Mouse (Mus musculus): Measurements from ENCODE around the gene Epn2. TPM values are rescaled to one million over a fixed set of nuclear protein-coding genes. Genes with fewer than 3 reads are reported as not detected.

Gene Epn2
- total and polyA plus RNA-seq, 3 experiments, result 7.2 to 13.8 (median 10.1) TPM

GRCm38 (mm10) chr11:61590516-61591213 is 11.2 kb upstream of the Epn2 start:
- Histone ChIP-seq H3K9ac (ENCODE audit: insufficient read depth, low read depth) (no peak overlapping the region), H3K36me3 (replicated peaks in 1 of 2; ENCODE audit: control insufficient read depth in 1 of 2, insufficient read depth in 1 of 2, low read length in 1 of 2) (no peaks in the 10 kb centered on the region), H3K27me3 (replicated peaks) (peaks cover 54% of the 10 kb centered on the region), H3K79me2 (replicated peaks; ENCODE audit: control insufficient read depth, extremely low read depth, insufficient read depth, poor library complexity, severe bottlenecking) (no peaks in the 10 kb centered on the region), H3K27ac (ENCODE audit: insufficient read depth, low read depth) (no peak overlapping the region), H3K9me3 (replicated peaks; ENCODE audit: low read length) (peaks cover 14% of the 10 kb centered on the region), H3K4me2 (ENCODE audit: insufficient read depth, low read depth, poor library complexity, severe bottlenecking) (no peak overlapping the region), H3K4me3 (replicated peaks in 1 of 3; ENCODE audit: low read depth in 2 of 3, low read length in 2 of 3, poor library complexity in 1 of 3) (no peak overlapping the region), H3K4me1 (ENCODE audit: control insufficient read depth in 1 of 2, insufficient read depth in 2 of 2) (peaks cover 0 to 13% of the 10 kb centered on the region in 2 experiments; a peak in 1 of 4 replicates)
- DNase-seq (ENCODE audit: extremely low read depth), result no peak
- in situ Hi-C loops (cut with MboI; ENCODE audit: low pct_ligation_motif_present, low pct_unique_long_range_greater_than_20kb, low sequenced_read_pairs) (no loop called here), dilution Hi-C loops (cut with MboI; ENCODE audit: extremely low pct_ligation_motif_present, extremely low pct_unique_long_range_greater_than_20kb, low sequenced_read_pairs) (no loop called here)
- TF ChIP-seq MYC (IDR thresholded peaks at IDR 0.05; ENCODE audit: low read depth, low read length) (no peak), ZNF384 (IDR thresholded peaks at IDR 0.05; ENCODE audit: low read depth, low read length) (peak; percentile 54)

DNA sequence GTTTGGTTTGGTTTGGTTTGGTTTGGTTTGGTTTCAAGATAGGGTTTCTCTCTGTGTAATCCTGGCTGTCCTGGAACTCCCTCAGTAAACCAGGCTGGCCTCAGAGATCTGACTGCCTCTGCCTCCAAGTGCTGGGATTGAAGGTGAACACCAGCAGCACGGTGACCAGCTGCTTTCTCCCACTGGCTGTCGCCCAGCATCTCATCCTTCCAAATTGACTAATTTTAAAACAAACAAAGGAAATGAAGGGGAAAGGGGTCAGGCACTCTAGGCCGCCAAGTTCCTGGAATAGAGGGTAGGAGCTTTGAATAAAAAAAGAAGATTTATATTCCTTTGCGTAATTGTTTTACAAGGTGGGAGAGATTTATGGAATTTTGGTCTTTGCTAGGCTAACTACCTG is 5.9 kb upstream of the Epn2 start:
- Histone ChIP-seq H3K4me3 (replicated peaks in 1 of 3; ENCODE audit: low read depth in 2 of 3, low read length in 2 of 3, poor library complexity in 1 of 3) (no peak overlapping the region), H3K4me2 (ENCODE audit: insufficient read depth, low read depth, poor library complexity, severe bottlenecking) (no peak overlapping the region), H3K27me3 (replicated peaks) (peaks cover 56% of the 10 kb centered on the region), H3K4me1 (ENCODE audit: control insufficient read depth in 1 of 2, insufficient read depth in 2 of 2) (peaks cover 0 to 18% of the 10 kb centered on the region in 2 experiments; a peak in 2 of 4 replicates), H3K9ac (ENCODE audit: insufficient read depth, low read depth) (no peak overlapping the region), H3K9me3 (replicated peaks; ENCODE audit: low read length) (peaks cover under 1% of the 10 kb centered on the region), H3K27ac (ENCODE audit: insufficient read depth, low read depth) (no peak overlapping the region), H3K79me2 (replicated peaks; ENCODE audit: control insufficient read depth, extremely low read depth, insufficient read depth, poor library complexity, severe bottlenecking) (no peaks in the 10 kb centered on the region), H3K36me3 (replicated peaks in 1 of 2; ENCODE audit: control insufficient read depth in 1 of 2, insufficient read depth in 1 of 2, low read length in 1 of 2) (no peaks in the 10 kb centered on the region)
- dilution Hi-C loops (cut with MboI; ENCODE audit: extremely low pct_ligation_motif_present, extremely low pct_unique_long_range_greater_than_20kb, low sequenced_read_pairs), result no loop called here
- in situ Hi-C loops (cut with MboI; ENCODE audit: low pct_ligation_motif_present, low pct_unique_long_range_greater_than_20kb, low sequenced_read_pairs), result no loop called here
- TF ChIP-seq MAFK (IDR thresholded peaks at IDR 0.05; ENCODE audit: insufficient replicate concordance, low read length) (no peak), ZMIZ1 (IDR thresholded peaks at IDR 0.05; ENCODE audit: low read depth, low read length) (no peak), E2F4 (IDR thresholded peaks at IDR 0.05; ENCODE audit: insufficient replicate concordance, low read depth, low read length) (no peak), NRF1 (IDR thresholded peaks at IDR 0.05; ENCODE audit: low read depth, low read length) (no peak), ELF1 (IDR thresholded peaks at IDR 0.05; ENCODE audit: low read depth, low read length) (no peak), MEF2A (IDR thresholded peaks at IDR 0.05; ENCODE audit: borderline replicate concordance, low read depth, low read length) (no peak), RCOR1 (conservative IDR thresholded peaks at IDR 0.05; ENCODE audit: low read depth, low read length) (no peak), TCF12 (IDR thresholded peaks at IDR 0.05; ENCODE audit: low read depth, low read length) (no peak), PAX5 (IDR thresholded peaks at IDR 0.05; ENCODE audit: low read length) (no peak), MXI1 (IDR thresholded peaks at IDR 0.05; ENCODE audit: low read depth, low read length) (no peak), POLR2AphosphoS2 (IDR thresholded peaks at IDR 0.05; ENCODE audit: low read depth, low read length) (no peak)
- no peak for DNase-seq (ENCODE audit: extremely low read depth)

Measured in CH12.LX (cell line).